Mouse (Mus musculus): ENCODE data around the gene B430306N03Rik. TPM values are rescaled to one million over a fixed set of nuclear protein-coding genes. Genes with fewer than 3 reads are reported as not detected.
"Not testable (repeated sequence)": the region's sequence is repeated elsewhere in the genome, so short reads cannot be mapped to it uniquely, and the experiment has no call there.

Gene B430306N03Rik
- total RNA-seq, 2 experiments from 2014 or later: 0.06 to 0.07 TPM

GRCm38 (mm10) chr17:48352976-48353375, 37.0 kb downstream of the B430306N03Rik start:
- DNase-seq; intact Hi-C loops (cut with DNase I; ENCODE audit: low total_unique reads): not testable (repeated sequence)

DNA sequence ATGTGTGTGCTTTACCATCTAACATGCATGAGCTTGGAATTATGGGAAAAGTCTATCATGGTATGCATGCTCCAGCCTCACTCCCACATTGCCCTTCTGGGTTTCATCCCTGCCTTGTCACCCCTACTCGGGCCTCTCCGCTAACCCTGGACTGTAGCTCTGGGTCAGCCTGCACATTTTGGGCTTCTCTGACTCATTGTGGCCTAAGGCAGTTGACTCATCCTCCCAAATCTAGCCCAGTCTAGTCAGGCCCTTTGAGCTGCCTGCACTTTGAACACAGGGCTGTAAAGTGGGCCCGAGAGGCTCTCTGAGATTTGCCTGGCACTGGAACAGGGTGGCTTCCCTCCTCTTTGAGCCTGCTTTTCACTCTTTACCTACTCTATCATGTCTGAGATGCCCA, 39.9 kb downstream of the B430306N03Rik start:
- DNase-seq: no peak
- intact Hi-C loops (cut with DNase I; ENCODE audit: low total_unique reads): no loop called here

DNA sequence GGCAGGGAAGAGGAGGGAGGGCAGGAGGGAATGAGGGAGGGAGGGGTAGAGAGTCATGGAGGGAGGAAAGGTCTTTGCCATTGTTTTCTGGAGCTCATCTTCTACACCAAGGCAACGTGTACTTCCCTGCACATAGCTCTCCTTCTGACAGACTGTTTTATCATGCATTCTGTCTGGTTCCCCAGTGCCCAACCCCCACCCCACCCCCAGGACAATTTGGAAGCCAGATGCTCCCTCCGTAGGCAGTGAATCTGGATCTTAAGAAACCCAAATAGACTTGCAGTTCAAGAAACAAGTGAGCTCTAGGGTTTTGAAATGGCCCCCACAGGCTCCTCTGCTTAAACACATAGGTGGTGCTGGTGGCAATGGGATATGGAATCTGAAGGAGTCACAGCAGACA, 42.0 kb downstream of the B430306N03Rik start:
- intact Hi-C loops (cut with DNase I; ENCODE audit: low total_unique reads): no loop called here
- DNase-seq: no peak

DNA sequence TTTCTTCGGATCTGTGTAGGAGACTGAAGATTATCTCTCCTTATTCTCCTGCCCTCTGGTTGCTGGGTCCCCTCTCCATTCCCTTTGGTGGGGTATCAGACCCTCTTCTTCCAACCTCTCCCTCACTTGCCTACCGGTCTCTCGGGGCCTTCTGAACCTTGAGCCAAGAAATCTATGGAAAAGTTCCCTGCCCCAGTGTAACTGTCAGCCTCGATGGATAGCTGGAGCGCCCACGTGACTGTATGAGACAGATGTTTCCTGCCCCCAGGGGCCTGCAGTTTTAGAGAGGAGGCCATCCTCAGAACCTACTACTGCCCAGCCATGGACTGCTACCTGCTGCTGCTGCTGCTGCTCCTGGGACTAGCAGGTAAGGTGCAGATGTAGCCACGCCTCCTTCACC, 43.7 kb downstream of the B430306N03Rik start, which contains the start of gene Treml1:
TSS of gene Treml1 (plus strand) at position 301 of the 400 bp plus-strand sequence.
- intact Hi-C loops (cut with DNase I; ENCODE audit: low total_unique reads): no loop called here
- no peak for DNase-seq

GRCm38 (mm10) chr17:48360462-48360861, 44.5 kb downstream of the B430306N03Rik start:
- no peak for DNase-seq
- intact Hi-C loops (cut with DNase I; ENCODE audit: low total_unique reads): no loop called here

- no peak for DNase-seq
- intact Hi-C loops (cut with DNase I; ENCODE audit: low total_unique reads): no loop called here
Measured at GRCm38 (mm10) chr17:48362346-48362745, 46.4 kb downstream of the B430306N03Rik start.

DNA sequence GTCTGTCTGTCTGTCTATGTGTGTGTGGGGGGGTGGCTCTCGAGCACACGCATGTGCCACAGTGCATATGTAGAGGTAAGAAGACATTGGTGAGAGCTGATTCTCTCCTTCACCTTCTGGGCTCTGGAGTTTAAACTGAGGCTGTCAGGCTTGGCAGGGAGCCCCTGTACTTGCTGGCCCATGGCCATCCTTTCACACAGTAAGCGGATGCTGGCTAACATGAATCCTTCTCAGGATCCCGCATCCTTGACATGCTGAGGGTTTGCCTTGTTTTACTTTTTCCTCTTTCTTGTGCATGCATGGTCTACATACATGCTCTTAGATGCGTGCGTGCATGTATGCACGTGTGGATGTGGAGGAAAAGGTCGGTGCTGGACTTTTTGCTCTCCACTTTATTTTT, 47.0 kb downstream of the B430306N03Rik start:
- peak; percentile 35 for DNase-seq
- intact Hi-C loops (cut with DNase I; ENCODE audit: low total_unique reads): no loop called here

DNA sequence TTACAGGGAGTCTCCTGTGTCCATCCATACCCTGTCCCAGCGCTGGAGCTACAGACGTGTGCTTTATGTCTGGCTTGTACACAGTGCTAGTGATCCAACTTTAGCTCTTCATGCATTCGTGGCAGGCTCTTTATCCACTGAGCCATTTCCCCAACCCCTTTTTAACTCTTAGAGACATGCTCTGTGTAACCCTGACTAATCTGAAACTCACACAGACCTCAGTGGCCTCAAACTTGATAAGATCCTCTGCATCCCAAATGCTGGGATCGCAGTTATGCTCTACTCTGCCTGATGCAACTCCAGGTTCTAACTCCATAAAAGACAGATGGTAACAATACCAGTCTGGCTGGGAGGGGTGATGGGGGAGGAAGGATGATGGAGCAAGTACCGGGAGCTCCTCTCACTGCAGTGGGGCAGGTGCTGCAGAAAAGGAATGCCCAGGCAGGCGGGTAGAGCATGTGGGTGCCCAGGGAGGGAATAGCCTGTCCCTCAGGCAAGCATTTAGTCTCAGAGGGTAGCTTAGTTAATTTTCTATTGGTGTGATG, 47.6 kb downstream of the B430306N03Rik start:
- no peak for DNase-seq
- intact Hi-C loops (cut with DNase I; ENCODE audit: low total_unique reads): no loop called here

- intact Hi-C loops (cut with DNase I; ENCODE audit: low total_unique reads): no loop called here
- no peak for DNase-seq
Measured at GRCm38 (mm10) chr17:48365511-48366155, 49.7 kb downstream of the B430306N03Rik start.

GRCm38 (mm10) chr17:48366806-48367205, 50.9 kb downstream of the B430306N03Rik start:
- no peak for DNase-seq
- intact Hi-C loops (cut with DNase I; ENCODE audit: low total_unique reads): no loop called here

DNA sequence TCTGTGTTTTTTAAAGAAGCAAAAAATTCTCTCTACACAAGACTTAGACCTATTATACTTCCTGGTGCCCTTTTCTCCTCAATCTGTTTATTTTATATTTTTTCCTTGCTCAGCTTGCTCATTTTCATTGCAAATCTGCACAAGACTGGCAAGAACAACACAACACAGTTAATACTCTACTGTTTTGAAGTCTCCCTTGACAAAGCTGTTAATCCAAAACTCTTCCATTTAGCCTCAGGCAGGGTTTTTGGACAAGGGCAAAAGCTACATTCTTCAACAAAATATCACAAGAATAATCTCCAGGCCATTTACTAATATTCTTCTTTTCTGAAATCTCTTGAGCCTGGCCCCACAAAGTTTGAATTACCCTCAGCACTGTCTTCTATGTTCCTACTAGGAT, 55.7 kb downstream of the B430306N03Rik start:
- intact Hi-C loops (cut with DNase I; ENCODE audit: low total_unique reads): no loop called here
- DNase-seq: no peak

DNA sequence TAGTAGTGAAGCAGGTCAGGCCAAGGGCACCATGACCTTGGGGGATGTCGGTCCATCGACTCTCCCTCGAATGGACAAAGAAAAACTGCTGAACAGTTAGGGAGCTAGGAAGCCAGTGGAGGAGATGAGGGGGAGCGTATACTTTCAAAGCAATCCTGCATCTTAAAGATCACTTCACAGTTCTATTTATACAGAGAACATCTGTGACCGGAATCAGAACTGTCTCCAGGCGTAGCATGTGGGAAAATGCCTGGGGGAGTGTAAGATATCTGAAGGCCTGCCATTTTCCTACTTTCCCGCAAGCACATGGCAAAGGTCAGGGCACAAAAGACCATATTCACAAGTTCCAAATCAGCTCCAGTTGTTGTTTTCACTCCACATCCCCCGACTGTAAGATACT, 57.0 kb downstream of the B430306N03Rik start:
- DNase-seq: no peak
- intact Hi-C loops (cut with DNase I; ENCODE audit: low total_unique reads): no loop called here

GRCm38 (mm10) chr17:48376102-48376501, 60.2 kb downstream of the B430306N03Rik start:
- DNase-seq: no peak
- intact Hi-C loops (cut with DNase I; ENCODE audit: low total_unique reads): no loop called here

Other genes starting within 250 kb of the B430306N03Rik start
- gene 1700067P10Rik, start 226.8 kb upstream of the B430306N03Rik start, total RNA-seq (2021): not detected
- gene 9830107B12Rik, start 169.9 kb upstream of the B430306N03Rik start, total RNA-seq (2021): under 1 TPM in 1 of 2 experiments, not detected in 1; 0.10 TPM
- gene A530064D06Rik, start 148.9 kb upstream of the B430306N03Rik start, total RNA-seq (2021): not detected
- gene Trem1, start 83.4 kb upstream of the B430306N03Rik start, total RNA-seq (2021): not detected
- not detected for gene Trem3, start 68.4 kb upstream of the B430306N03Rik start, total RNA-seq (2021)
- gene Treml4, start 51.8 kb upstream of the B430306N03Rik start, total RNA-seq (2021): not detected
- gene Treml2, start 16.6 kb upstream of the B430306N03Rik start, total RNA-seq (2021): under 1 TPM; 0.10 to 0.11 TPM
- gene Trem2, start 30.3 kb downstream of the B430306N03Rik start, total RNA-seq (2021): under 1 TPM; 0.66 to 0.94 TPM
- not detected for gene Treml1, start 43.8 kb downstream of the B430306N03Rik start, total RNA-seq (2021)
- 1 to 10 TPM; 9.1 to 9.3 TPM for gene Nfya, start 93.8 kb downstream of the B430306N03Rik start, total RNA-seq (2021)
- 1 to 10 TPM; 7.4 to 8.3 TPM for gene Oard1, start 93.9 kb downstream of the B430306N03Rik start, total RNA-seq (2021)
- 100 to 1,000 TPM; 589 to 629 TPM for gene Apobec2, start 116.8 kb downstream of the B430306N03Rik start, total RNA-seq (2021)
- gene Tspo2, start 135.4 kb downstream of the B430306N03Rik start, total RNA-seq (2021): under 1 TPM; 0.44 to 0.72 TPM
- gene Unc5cl, start 138.8 kb downstream of the B430306N03Rik start, total RNA-seq (2021): not detected

All from gastrocnemius, postnatal 14 days (tissue).